Mouse (Mus musculus) lung, adult 2 months (tissue): ENCODE measurements around the gene Ctbp2.

ENCODE experiments used
- CTCF ChIP-seq: fragments of 200-500 bp; IDR thresholded peaks from 2 replicates; pipeline ENCODE4 v1.5.1; 2011; ENCODE audit warnings: mild to moderate bottlenecking, low read length, control low read depth; ENCODE audit not compliant: insufficient read depth
- POLR2A ChIP-seq: fragments of 200-500 bp; IDR thresholded peaks from 2 replicates; pipeline ENCODE4 v1.6.1; 2011; ENCODE audit warnings: low read depth, mild to moderate bottlenecking, control low read depth, low read length, borderline replicate concordance; ENCODE audit errors: extremely low read depth

GRCm38 (mm10) chr7:133037618-133038017, 86.5 kb downstream of the Ctbp2 start:
- TF ChIP-seq CTCF: no peak
- no peak for TF ChIP-seq POLR2A
